Mouse (Mus musculus): ENCODE results near the gene Cga. TPM values are rescaled to one million over a fixed set of nuclear protein-coding genes. Genes with fewer than 3 reads are reported as not detected.

Gene Cga
- polyA plus RNA-seq, 1 experiment from 2014 or later, result 2.8 TPM

DNA sequence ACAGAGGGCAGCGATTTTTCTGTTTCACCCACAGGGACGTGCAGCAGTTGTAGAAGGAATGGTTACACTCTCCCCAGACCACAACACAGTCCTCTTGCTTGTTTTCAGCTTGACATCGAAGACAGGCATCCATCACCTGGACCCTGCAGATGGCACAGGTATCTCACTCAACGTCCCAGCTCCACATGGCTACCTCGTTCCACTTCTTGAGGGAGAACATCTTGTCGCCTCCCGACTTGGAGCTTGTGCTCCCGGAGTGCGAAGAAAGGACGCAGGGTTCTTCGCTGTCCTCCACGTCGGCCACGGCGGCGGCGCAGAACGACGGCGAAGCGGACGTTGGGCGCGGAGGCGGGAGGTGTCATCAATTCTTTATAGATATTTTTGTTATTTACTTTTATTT, 47.5 kb downstream of the Cga start:
- 93% methylated on average over 25 of the region's 25 CpGs for WGBS
- Histone ChIP-seq H3K27ac (replicated peaks) (no peak overlapping the region), H3K4me3 (no peak overlapping the region), H3K36me3 (replicated peaks) (no peaks in the 10 kb centered on the region), H3K27me3 (replicated peaks; ENCODE audit: low read depth, poor library complexity, severe bottlenecking) (no peaks in the 10 kb centered on the region; the same call in 1 of the 2 replicates), H3K9me3 (no peaks in the 10 kb centered on the region), H3K4me1 (no peaks in the 10 kb centered on the region)
- no peak for DNase-seq (ENCODE audit: low spot score)

DNA sequence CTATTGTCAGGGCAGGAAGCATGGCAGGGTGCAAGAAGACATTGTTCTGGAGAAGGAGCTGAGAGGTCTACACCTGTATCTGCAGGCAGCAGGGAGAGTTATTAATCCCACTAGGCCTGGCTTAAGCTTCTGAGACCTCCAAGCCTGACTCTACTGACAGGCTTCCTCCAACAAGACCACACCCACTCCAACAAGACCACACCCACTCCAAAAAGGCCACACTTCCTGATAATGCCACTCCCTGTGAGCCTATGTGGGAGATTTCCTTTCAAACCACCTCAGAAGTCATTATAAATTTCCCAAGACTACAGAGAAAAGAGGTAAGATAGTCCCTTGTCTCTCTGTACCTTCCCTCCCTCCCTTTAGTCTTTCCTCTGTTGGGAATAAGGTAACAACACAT, 53.6 kb downstream of the Cga start:
- Histone ChIP-seq H3K9me3 (no peaks in the 10 kb centered on the region), H3K27ac (replicated peaks) (no peak overlapping the region), H3K36me3 (replicated peaks) (no peaks in the 10 kb centered on the region), H3K4me1 (no peaks in the 10 kb centered on the region), H3K4me3 (no peak overlapping the region), H3K27me3 (replicated peaks; ENCODE audit: low read depth, poor library complexity, severe bottlenecking) (no peaks in the 10 kb centered on the region)
- DNase-seq (ENCODE audit: low spot score), result no peak

DNA sequence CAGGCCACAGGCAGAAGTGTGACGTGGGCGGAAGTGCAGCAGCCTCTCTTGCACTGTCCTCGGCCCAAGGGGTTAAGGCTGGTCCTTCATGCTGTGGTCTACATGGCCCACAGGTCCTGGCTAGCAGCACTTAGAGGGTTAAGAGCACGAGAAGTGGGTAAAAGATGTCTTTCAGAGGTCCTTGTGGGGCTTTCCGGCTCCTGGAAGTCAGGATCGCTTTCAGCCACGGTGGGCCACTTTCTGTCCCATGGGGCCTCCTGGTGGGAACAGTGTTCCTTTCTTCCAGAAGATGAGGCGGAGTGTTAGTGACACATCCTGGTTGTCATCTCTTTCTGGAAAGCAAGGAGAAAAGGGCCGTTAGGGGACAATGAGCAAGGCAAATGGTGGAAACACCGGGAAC, 60.1 kb downstream of the Cga start:
- H3K4me3 ChIP-seq, result no peak overlapping the region
- H3K27me3 ChIP-seq (replicated peaks; ENCODE audit: low read depth, poor library complexity, severe bottlenecking), result no peaks in the 10 kb centered on the region
- no peaks in the 10 kb centered on the region for H3K9me3 ChIP-seq
- DNase-seq (ENCODE audit: low spot score), result no peak
- H3K4me1 ChIP-seq, result peaks cover 3% of the 10 kb centered on the region; the same call in 1 of the 2 replicates
- H3K27ac ChIP-seq (replicated peaks), result no peak overlapping the region
- 82% methylated on average over 10 of the region's 10 CpGs for WGBS
- H3K36me3 ChIP-seq (replicated peaks), result peaks cover 7% of the 10 kb centered on the region; the same call in 1 of the 2 replicates

Other genes starting within 250 kb of the Cga start
- gene Slc35a1, start 206.3 kb upstream of the Cga start, polyA plus RNA-seq (2016; fragmentation: Nextera tagmentation; extraction: Ambion mirVana), result 52.0 and 56.3 TPM in 2 replicates
- 0.42 and 0.67 TPM in 2 replicates for gene Cfap206, start 163.6 kb upstream of the Cga start, polyA plus RNA-seq (2016; fragmentation: Nextera tagmentation; extraction: Ambion mirVana)
- gene Gm136, start 137.5 kb upstream of the Cga start, polyA plus RNA-seq (2016; fragmentation: Nextera tagmentation; extraction: Ambion mirVana), result not detected in 2 replicates
- 34.8 and 34.9 TPM in 2 replicates for gene Smim8, start 115.4 kb upstream of the Cga start, polyA plus RNA-seq (2016; fragmentation: Nextera tagmentation; extraction: Ambion mirVana)
- 24.7 and 25.0 TPM in 2 replicates for gene Zfp292, start 10.8 kb upstream of the Cga start, polyA plus RNA-seq (2016; fragmentation: Nextera tagmentation; extraction: Ambion mirVana)